Mouse (Mus musculus) embryonic facial prominence, embryonic 14.5 days (tissue): ENCODE results near the gene Wdtc1. TPM values are rescaled to one million over a fixed set of nuclear protein-coding genes. Genes with fewer than 3 reads are reported as not detected.

ENCODE experiments used
- ATAC-seq: fragments of 200-750 bp; cut with Nextera tagmentation; 2 replicates; pipeline ENCODE4 v1.8.0; 2017; ENCODE audit warnings: low read depth, moderate number of reproducible peaks, moderate TSS enrichment
- DNase-seq: peaks from one replicate; pipeline ENCODE4 v3.0.0-alpha.2; 2015; ENCODE audit warnings: low spot score
- H3K27ac ChIP-seq: fragments of 300-500 bp; sonication (generic); replicated peaks from 2 replicates; pipeline ENCODE4 v1.5.1; 2014; ENCODE audit warnings: low read depth, mild to moderate bottlenecking, low read length, moderate library complexity
- H3K27me3 ChIP-seq: fragments of 300-500 bp; sonication (generic); replicated peaks from 2 replicates; pipeline ENCODE4 v1.6.1; 2014; ENCODE audit warnings: low read length; ENCODE audit not compliant: control insufficient read depth, insufficient read depth
- H3K36me3 ChIP-seq: fragments of 300-500 bp; sonication (generic); 2 replicates; pipeline ENCODE4 v1.6.1; 2014; ENCODE audit warnings: low read length, mixed read lengths; ENCODE audit not compliant: control insufficient read depth, insufficient read depth
- H3K4me1 ChIP-seq: fragments of 300-500 bp; sonication (generic); 2 replicates; pipeline ENCODE4 v1.6.1; 2014; ENCODE audit warnings: antibody characterized with exemption, low read length; ENCODE audit not compliant: control insufficient read depth, insufficient read depth
- H3K4me2 ChIP-seq: fragments of 300-500 bp; sonication (generic); 2 replicates; pipeline ENCODE4 v1.6.1; 2014; ENCODE audit warnings: low read depth, mild to moderate bottlenecking, low read length, moderate library complexity, mixed read lengths
- H3K4me3 ChIP-seq: fragments of 300-500 bp; sonication (generic); 2 replicates; pipeline ENCODE4 v1.5.1; 2014; ENCODE audit warnings: low read depth, mild to moderate bottlenecking, low read length
- H3K9ac ChIP-seq: fragments of 300-500 bp; sonication (generic); 2 replicates; pipeline ENCODE4 v1.6.1; 2014; ENCODE audit warnings: low read depth, mild to moderate bottlenecking, low read length, moderate library complexity, mixed read lengths
- H3K9me3 ChIP-seq: fragments of 300-500 bp; sonication (generic); 2 replicates; pipeline ENCODE4 v1.6.1; 2016; ENCODE audit warnings: low read length; ENCODE audit not compliant: control insufficient read depth
- WGBS: fragments of 180-500 bp; shearing (Covaris S2); extraction: QIAGEN DNeasy Blood & Tissue Kit; methylation state at CpG from one replicate; pipeline ENCODE4 v1.1.7; 2014; 5-methylcytosine and 5-hydroxymethylcytosine counted together
- polyA plus RNA-seq: library from polyadenylated mRNA; unstranded; fragments of >200 nt; fragmentation: Nextera tagmentation; extraction: Ambion mirVana; gene quantifications from 2 replicates; pipeline ENCODE4 v1.2.1, GENCODE M21; 2014

Wdtc1 gene
- polyA plus RNA-seq, 1 experiment from 2014 or later, result 17.4 TPM

GRCm38 (mm10) chr4:133394981-133395573 lies 41.8 kb upstream of the Wdtc1 start:
- WGBS, result 92% methylated on average over 4 of the region's 4 CpGs
- H3K4me1 ChIP-seq, result peaks cover 39% of the 10 kb centered on the region
- no peak overlapping the region for H3K27ac ChIP-seq
- H3K27me3 ChIP-seq, result no peaks in the 10 kb centered on the region
- ATAC-seq, result no peak
- H3K4me3 ChIP-seq, result no peak overlapping the region
- no peaks in the 10 kb centered on the region for H3K36me3 ChIP-seq
- 0 out of 2 replicates have a peak overlapping the region, but pooled peaks have one; percentile 20 for H3K9ac ChIP-seq
- no peak for DNase-seq
- no peak overlapping the region for H3K4me2 ChIP-seq
- H3K9me3 ChIP-seq, result no peaks in the 10 kb centered on the region

GRCm38 (mm10) chr4:133391185-133392040 lies 38.1 kb upstream of the Wdtc1 start:
- DNase-seq (peak; percentile 73), ATAC-seq (0 out of 2 replicates have a peak, but pooled peaks have one; percentile 15)
- 59% methylated on average over 18 of the region's 18 CpGs for WGBS
- no peak overlapping the region for H3K4me3 ChIP-seq
- no peak overlapping the region for H3K4me2 ChIP-seq
- peaks cover 32% of the 10 kb centered on the region for H3K4me1 ChIP-seq
- no peaks in the 10 kb centered on the region for H3K9me3 ChIP-seq
- peak overlapping the region; percentile 72 for H3K27ac ChIP-seq
- H3K27me3 ChIP-seq, result no peaks in the 10 kb centered on the region
- no peaks in the 10 kb centered on the region for H3K36me3 ChIP-seq
- H3K9ac ChIP-seq, result peak overlapping the region; percentile 30; the same call in 1 of the 2 replicates

GRCm38 (mm10) chr4:133390585-133390984 lies 37.3 kb upstream of the Wdtc1 start:
- peak overlapping the region; percentile 72; the same call in 1 of the 2 replicates for H3K27ac ChIP-seq
- ATAC-seq (no peak), DNase-seq (no peak)
- no peak overlapping the region for H3K4me3 ChIP-seq
- H3K27me3 ChIP-seq, result no peaks in the 10 kb centered on the region
- H3K36me3 ChIP-seq, result no peaks in the 10 kb centered on the region
- no peak overlapping the region for H3K4me2 ChIP-seq
- WGBS, result 81% methylated on average over 6 of the region's 6 CpGs
- peaks cover 26% of the 10 kb centered on the region for H3K4me1 ChIP-seq
- no peak overlapping the region for H3K9ac ChIP-seq
- H3K9me3 ChIP-seq, result no peaks in the 10 kb centered on the region

DNA sequence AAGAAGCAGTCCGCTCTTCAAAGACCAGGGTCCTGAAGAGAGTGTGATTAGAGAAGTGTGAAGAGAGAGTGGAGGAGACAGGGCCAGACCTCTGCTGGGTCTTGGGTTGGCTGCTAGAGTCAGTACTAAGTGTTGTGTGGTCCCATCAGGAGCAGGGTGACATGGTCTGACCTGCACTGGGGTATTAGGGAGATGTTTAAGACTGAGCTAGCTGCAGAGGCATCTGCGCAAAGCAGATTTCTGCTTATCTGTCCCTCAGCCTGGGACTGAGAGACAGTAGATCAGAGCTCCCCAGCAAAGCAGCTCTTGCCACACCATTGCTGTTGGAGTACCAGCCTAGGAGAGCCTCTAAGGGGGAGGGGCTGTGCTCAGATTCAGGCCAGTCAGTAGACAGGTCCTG lies 36.8 kb upstream of the Wdtc1 start:
- DNase-seq (no peak), ATAC-seq (no peak)
- no peaks in the 10 kb centered on the region for H3K9me3 ChIP-seq
- no peaks in the 10 kb centered on the region for H3K36me3 ChIP-seq
- no peak overlapping the region for H3K27ac ChIP-seq
- H3K27me3 ChIP-seq, result no peaks in the 10 kb centered on the region
- no peak overlapping the region for H3K4me2 ChIP-seq
- no peak overlapping the region for H3K4me3 ChIP-seq
- H3K4me1 ChIP-seq, result peaks cover 21% of the 10 kb centered on the region
- 89% methylated on average over 2 of the region's 2 CpGs for WGBS
- H3K9ac ChIP-seq, result no peak overlapping the region

DNA sequence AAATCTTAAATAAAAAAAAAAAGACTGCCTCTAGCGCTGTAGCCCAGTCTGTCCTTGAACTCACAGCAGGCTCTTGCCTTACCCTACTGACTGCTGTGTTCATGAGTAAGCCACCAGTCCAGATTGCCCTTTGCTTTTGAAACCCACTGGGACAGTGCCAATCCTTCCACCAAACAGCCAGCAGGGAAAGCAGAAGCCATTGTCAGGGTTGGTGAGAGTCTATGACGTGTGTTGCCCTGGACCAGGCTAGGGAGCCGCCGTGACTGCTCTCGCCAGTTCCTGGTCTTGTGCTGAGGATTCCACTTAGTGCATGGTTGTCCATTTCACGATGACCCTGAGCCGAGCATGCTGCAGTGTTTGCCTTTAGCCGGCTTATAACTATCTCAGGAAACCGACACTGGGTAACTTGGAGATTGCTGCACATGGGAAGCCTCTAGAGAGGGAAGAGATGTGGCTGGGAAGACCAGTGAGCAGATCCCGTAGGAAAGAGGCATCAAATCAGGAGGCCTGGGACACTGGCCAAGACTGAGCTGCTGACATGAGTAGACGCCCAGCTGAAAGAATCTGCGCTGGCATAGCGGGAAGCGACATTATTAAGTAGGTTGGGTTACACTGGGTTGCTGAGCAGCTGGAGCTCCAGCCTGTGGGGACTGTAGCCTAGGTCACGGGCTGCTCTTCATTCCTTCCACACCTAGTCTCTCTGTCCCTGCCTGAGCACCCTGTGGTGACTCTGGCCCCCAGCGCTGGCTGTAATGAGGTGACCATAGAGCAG lies 35.7 kb upstream of the Wdtc1 start:
- peak; percentile 76; the same call in 1 of the 2 replicates for ATAC-seq
- peaks cover 13% of the 10 kb centered on the region for H3K4me1 ChIP-seq
- H3K4me2 ChIP-seq, result no peak overlapping the region
- no peaks in the 10 kb centered on the region for H3K27me3 ChIP-seq
- no peaks in the 10 kb centered on the region for H3K9me3 ChIP-seq
- peak; percentile 89 for DNase-seq
- H3K9ac ChIP-seq, result no peak overlapping the region
- no peak overlapping the region for H3K4me3 ChIP-seq
- no peak overlapping the region for H3K27ac ChIP-seq
- WGBS, result 74% methylated on average over 16 of the region's 16 CpGs
- H3K36me3 ChIP-seq, result no peaks in the 10 kb centered on the region

GRCm38 (mm10) chr4:133387053-133387452 lies 33.8 kb upstream of the Wdtc1 start:
- ATAC-seq (no peak), DNase-seq (no peak)

GRCm38 (mm10) chr4:133386061-133386797 lies 32.9 kb upstream of the Wdtc1 start:
- DNase-seq, result no peak
- no peaks in the 10 kb centered on the region for H3K9me3 ChIP-seq
- no peak for ATAC-seq
- no peak overlapping the region for H3K4me2 ChIP-seq
- no peak overlapping the region for H3K9ac ChIP-seq
- WGBS, result 59% methylated on average over 7 of the region's 7 CpGs
- H3K27ac ChIP-seq, result no peak overlapping the region
- H3K27me3 ChIP-seq, result no peaks in the 10 kb centered on the region
- 0 out of 2 replicates have a peak, but pooled peaks cover 5% of the 10 kb centered on the region for H3K36me3 ChIP-seq
- peaks cover 8% of the 10 kb centered on the region for H3K4me1 ChIP-seq
- H3K4me3 ChIP-seq, result no peak overlapping the region

More at GRCm38 (mm10) chr4:133387053-133387452, 33.8 kb upstream of the Wdtc1 start:
- Histone ChIP-seq H3K4me1 (peaks cover 13% of the 10 kb centered on the region), H3K4me3 (no peak overlapping the region), H3K9me3 (no peaks in the 10 kb centered on the region), H3K27ac (no peak overlapping the region), H3K27me3 (no peaks in the 10 kb centered on the region), H3K9ac (no peak overlapping the region), H3K36me3 (0 out of 2 replicates have a peak, but pooled peaks cover 4% of the 10 kb centered on the region), H3K4me2 (no peak overlapping the region)

GRCm38 (mm10) chr4:133381141-133381540 lies 27.9 kb upstream of the Wdtc1 start:
- H3K36me3 ChIP-seq, result 0 out of 2 replicates have a peak, but pooled peaks cover 5% of the 10 kb centered on the region
- ATAC-seq, result no peak; the same call in 1 of the 2 replicates
- WGBS, result 57% methylated on average over 8 of the region's 8 CpGs

More at GRCm38 (mm10) chr4:133381141-133381540, 27.9 kb upstream of the Wdtc1 start:
- DNase-seq, result no peak
- H3K4me3 ChIP-seq, result no peak overlapping the region
- no peaks in the 10 kb centered on the region for H3K9me3 ChIP-seq
- H3K4me1 ChIP-seq, result peaks cover 42% of the 10 kb centered on the region
- no peaks in the 10 kb centered on the region for H3K27me3 ChIP-seq
- no peak overlapping the region for H3K4me2 ChIP-seq
- H3K9ac ChIP-seq, result no peak overlapping the region
- peak overlapping the region; percentile 46; the same call in 1 of the 2 replicates for H3K27ac ChIP-seq
